Mouse (Mus musculus) cerebellum, adult 11-12 months (tissue): ENCODE data around the gene Ppp5c.

Experiments
- DNase-seq: peaks from one replicate; pipeline ENCODE4 v3.0.0; 2022

Gene Ppp5c

GRCm38 (mm10) chr7:16978173-16978572, 49.6 kb downstream of the Ppp5c start:
- no peak for DNase-seq

- DNase-seq, result no peak
Observed at GRCm38 (mm10) chr7:16976298-16976697, 51.4 kb downstream of the Ppp5c start.

- no peak for DNase-seq
Observed at GRCm38 (mm10) chr7:16974018-16974417, 53.7 kb downstream of the Ppp5c start.

GRCm38 (mm10) chr7:16971160-16971559, 56.6 kb downstream of the Ppp5c start:
- no peak for DNase-seq

- DNase-seq, result no peak
Observed at GRCm38 (mm10) chr7:16968414-16968813, 59.3 kb downstream of the Ppp5c start.

GRCm38 (mm10) chr7:16961678-16962077, 66.0 kb downstream of the Ppp5c start:
- no peak for DNase-seq

- DNase-seq, result peak; percentile 90
Observed at GRCm38 (mm10) chr7:16959539-16960187, 68.1 kb downstream of the Ppp5c start, which contains the start of gene Pnmal1. TSS of gene Pnmal1 (plus strand) at chr7:16959679.

- DNase-seq, result no peak
Observed at GRCm38 (mm10) chr7:16956410-16957265, 71.1 kb downstream of the Ppp5c start.

GRCm38 (mm10) chr7:16955712-16956111, 72.0 kb downstream of the Ppp5c start:
- no peak for DNase-seq
